Mouse (Mus musculus): ENCODE results near the gene Hif3a.
A peak's percentile ranks its signal among the peaks of the same experiment; 100 is the strongest.

DNA sequence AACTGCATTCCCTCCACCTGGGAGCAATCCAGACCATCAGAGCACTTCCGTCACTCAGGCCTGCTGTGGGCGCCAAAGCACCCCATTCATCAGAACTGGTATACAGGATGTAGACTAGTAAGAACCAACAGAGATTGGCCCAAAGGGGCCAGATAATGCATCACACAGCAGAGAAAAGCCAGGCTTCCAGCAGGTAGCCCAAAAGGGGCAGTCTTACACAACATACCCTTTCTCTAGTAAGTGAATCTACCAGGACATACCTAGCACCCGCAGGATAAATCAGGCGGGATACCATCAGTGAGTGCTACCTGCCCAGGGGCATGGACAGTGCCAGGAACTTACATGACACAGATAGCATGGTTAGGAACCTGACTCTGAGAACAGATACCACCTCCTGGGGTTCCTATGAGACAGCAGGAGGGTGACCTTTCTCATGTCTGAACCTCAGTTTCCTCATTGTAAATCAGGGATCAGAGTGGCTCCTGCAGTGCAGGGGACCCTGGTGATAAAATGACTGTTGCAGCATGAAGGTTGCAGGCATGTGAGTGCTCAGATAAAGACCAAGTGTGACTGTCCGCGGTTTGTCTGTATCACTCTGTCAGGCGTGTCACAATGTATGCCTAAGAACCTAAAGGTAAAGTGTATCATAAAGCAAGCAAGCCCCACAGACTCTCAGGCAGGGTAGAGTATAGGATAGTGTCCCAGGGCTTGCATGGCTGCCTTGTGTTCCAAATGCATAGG is 42.6 kb downstream of the Hif3a start:
- TF ChIP-seq ETS1 (IDR thresholded peaks at IDR 0.05; ENCODE audit: low read depth, low read length) = peak; percentile 55; the same call in 1 of the 2 replicates
- TF ChIP-seq POLR2A (IDR thresholded peaks at IDR 0.05; ENCODE audit: control insufficient read depth in 1 of 2, insufficient read depth in 1 of 2, low read depth in 1 of 2, low read length in 2 of 2, poor library complexity in 1 of 2) = no peak
- TF ChIP-seq RCOR1 (IDR thresholded peaks at IDR 0.05; ENCODE audit: low read depth, low read length) = peak; percentile 60; the same call in 1 of the 2 replicates
- TF ChIP-seq MAFK (IDR thresholded peaks at IDR 0.05; ENCODE audit: borderline replicate concordance, low read depth, low read length) = no peak
- TF ChIP-seq ZMIZ1 (IDR thresholded peaks at IDR 0.05; ENCODE audit: low read depth, low read length) = no peak
- no peak for TF ChIP-seq CTCF (IDR thresholded peaks at IDR 0.05 in 2 of 3, conservative IDR thresholded peaks at IDR 0.05 in 1 of 3; ENCODE audit: control insufficient read depth in 1 of 3, insufficient read depth in 1 of 3, low read depth in 2 of 3, low read length in 3 of 3, poor library complexity in 1 of 3, severe bottlenecking in 1 of 3)

Measured in MEL (cell line).